Mouse (Mus musculus) kidney, adult 2 months (tissue): ENCODE results near the gene Clint1.

ENCODE experiments used
- CTCF ChIP-seq: fragments of 200-500 bp; conservative IDR thresholded peaks from 2 replicates; pipeline ENCODE4 v1.5.1; 2011; ENCODE audit warnings: low read depth, mild to moderate bottlenecking, control low read depth, low read length, moderate library complexity, mixed read lengths; ENCODE audit not compliant: insufficient read depth, insufficient read length
- POLR2A ChIP-seq: fragments of 200-500 bp; IDR thresholded peaks from one replicate; pipeline ENCODE4 v1.6.1; 2011; ENCODE audit warnings: low read depth, low read length, control low read depth

DNA sequence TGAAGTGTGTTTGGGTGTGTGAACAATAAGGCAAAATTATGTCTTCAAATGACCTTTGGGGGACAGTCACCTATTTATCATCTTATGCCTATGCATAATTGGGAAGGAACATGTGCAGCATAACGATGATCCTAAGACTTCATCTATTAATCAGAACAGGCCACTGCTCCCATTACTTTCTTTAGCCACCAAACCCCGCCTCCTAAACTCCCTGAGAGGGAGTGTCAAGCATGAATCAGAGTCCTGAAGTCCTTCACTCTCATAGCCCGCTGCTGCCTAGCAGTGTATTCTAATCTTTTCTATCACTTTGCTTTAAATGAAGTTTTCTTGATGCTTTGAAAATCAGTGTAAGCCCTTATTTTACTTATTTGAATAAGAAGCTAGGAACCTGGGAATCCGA, 2.6 kb upstream of the Clint1 start:
- no peak for TF ChIP-seq CTCF
- no peak for TF ChIP-seq POLR2A
